Mouse (Mus musculus) embryo, embryonic 10.5 days (tissue): ENCODE data around the gene Ostf1.

ENCODE experiments used
- DNase-seq: peaks from one replicate; pipeline ENCODE4 v3.0.0-alpha.2; 2015; ENCODE audit warnings: low spot score

The Ostf1 gene

GRCm38 (mm10) chr19:18631644-18632219 lies at the start of gene Ostf1, which contains the start of gene Nmrk1:
Gene Ostf1, minus strand, starts transcription at chr19:18631823.
Gene Nmrk1, plus strand, starts transcription at chr19:18631950.
- peak; percentile 97 for DNase-seq

GRCm38 (mm10) chr19:18673116-18673515 lies 41.5 kb upstream of the Ostf1 start:
- no peak for DNase-seq

- DNase-seq = no peak
These were observed 40.9 kb upstream of the Ostf1 start for GRCm38 (mm10) chr19:18672498-18672897.

GRCm38 (mm10) chr19:18671056-18671741 lies 39.6 kb upstream of the Ostf1 start:
- DNase-seq = peak; percentile 46

- DNase-seq = peak; percentile 99
These were observed 39.0 kb upstream of the Ostf1 start, which contains the start of gene Carnmt1 for GRCm38 (mm10) chr19:18670608-18671007. Gene Carnmt1, plus strand, starts transcription at chr19:18670764.

- no peak for DNase-seq
These were observed 37.9 kb upstream of the Ostf1 start for GRCm38 (mm10) chr19:18669551-18669950.

GRCm38 (mm10) chr19:18666966-18667365 lies 35.3 kb upstream of the Ostf1 start:
- no peak for DNase-seq

- no peak for DNase-seq
These were observed 32.3 kb upstream of the Ostf1 start for GRCm38 (mm10) chr19:18663904-18664303.

GRCm38 (mm10) chr19:18661683-18662082 lies 30.1 kb upstream of the Ostf1 start:
- DNase-seq = no peak

- DNase-seq = no peak
These were observed 28.8 kb upstream of the Ostf1 start for GRCm38 (mm10) chr19:18660466-18660865.

GRCm38 (mm10) chr19:18659349-18659748 lies 27.7 kb upstream of the Ostf1 start:
- DNase-seq = no peak

GRCm38 (mm10) chr19:18658473-18658872 lies 26.9 kb upstream of the Ostf1 start:
- DNase-seq = no peak

- no peak for DNase-seq
These were observed 24.4 kb upstream of the Ostf1 start for GRCm38 (mm10) chr19:18655999-18656398.

GRCm38 (mm10) chr19:18654984-18655383 lies 23.4 kb upstream of the Ostf1 start:
- DNase-seq = no peak

GRCm38 (mm10) chr19:18654330-18654729 lies 22.7 kb upstream of the Ostf1 start:
- no peak for DNase-seq

- DNase-seq = no peak
These were observed 21.4 kb upstream of the Ostf1 start for GRCm38 (mm10) chr19:18653058-18653457.

GRCm38 (mm10) chr19:18652592-18652991 lies 21.0 kb upstream of the Ostf1 start:
- DNase-seq = no peak

- no peak for DNase-seq
These were observed 18.9 kb upstream of the Ostf1 start for GRCm38 (mm10) chr19:18650473-18650872.

- DNase-seq = no peak
These were observed 18.3 kb upstream of the Ostf1 start for GRCm38 (mm10) chr19:18649955-18650354.

GRCm38 (mm10) chr19:18648558-18648945 lies 16.9 kb upstream of the Ostf1 start:
- DNase-seq = no peak

GRCm38 (mm10) chr19:18647775-18648557 lies 16.3 kb upstream of the Ostf1 start:
- no peak for DNase-seq

GRCm38 (mm10) chr19:18646853-18647420 lies 15.3 kb upstream of the Ostf1 start:
- DNase-seq = no peak

- DNase-seq = no peak
These were observed 14.8 kb upstream of the Ostf1 start for GRCm38 (mm10) chr19:18646397-18646796.
